Mouse (Mus musculus): ENCODE results near the gene Slc8a1.

DNA sequence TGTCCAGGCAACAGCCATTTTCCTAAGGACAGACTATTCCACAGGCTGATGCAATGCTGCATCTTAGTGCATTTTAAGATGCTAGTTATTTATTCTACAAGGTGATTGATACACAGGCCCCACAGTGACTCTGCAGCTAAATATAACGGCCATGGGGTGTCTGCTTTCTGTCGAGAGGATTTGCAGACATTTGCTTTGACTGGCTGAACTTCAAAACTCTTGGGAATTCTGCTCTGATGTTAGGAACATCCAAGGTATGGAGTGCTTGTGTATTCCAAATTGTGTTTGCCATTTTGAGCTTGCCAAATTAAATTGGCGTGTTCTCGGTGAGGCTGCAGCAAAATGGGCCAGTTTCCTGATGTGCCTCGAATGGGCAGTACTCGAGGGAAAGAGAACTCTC lies 2.4 kb upstream of the Slc8a1 start:
- TF ChIP-seq CTCF (IDR thresholded peaks at IDR 0.05; ENCODE audit: low read depth, low read length): no peak
- no peak for TF ChIP-seq GATA1 (IDR thresholded peaks at IDR 0.05; ENCODE audit: borderline replicate concordance, low read length)
- TF ChIP-seq TAL1 (conservative IDR thresholded peaks at IDR 0.05; ENCODE audit: low read depth, low read length): no peak
- no peak for TF ChIP-seq GATA2 (IDR thresholded peaks at IDR 0.05; ENCODE audit: borderline replicate concordance, low read depth, low read length)
- TF ChIP-seq POLR2AphosphoS5 (IDR thresholded peaks at IDR 0.05; ENCODE audit: insufficient replicate concordance, low read depth, low read length): no peak
